Mouse (Mus musculus): ENCODE measurements around the gene Plekhg4. TPM values are rescaled to one million over a fixed set of nuclear protein-coding genes. Genes with fewer than 3 reads are reported as not detected.
A peak's percentile ranks its signal among the peaks of the same experiment; 100 is the strongest.

Gene Plekhg4
- polyA plus RNA-seq, 1 experiment from 2014 or later, result 2.4 TPM

DNA sequence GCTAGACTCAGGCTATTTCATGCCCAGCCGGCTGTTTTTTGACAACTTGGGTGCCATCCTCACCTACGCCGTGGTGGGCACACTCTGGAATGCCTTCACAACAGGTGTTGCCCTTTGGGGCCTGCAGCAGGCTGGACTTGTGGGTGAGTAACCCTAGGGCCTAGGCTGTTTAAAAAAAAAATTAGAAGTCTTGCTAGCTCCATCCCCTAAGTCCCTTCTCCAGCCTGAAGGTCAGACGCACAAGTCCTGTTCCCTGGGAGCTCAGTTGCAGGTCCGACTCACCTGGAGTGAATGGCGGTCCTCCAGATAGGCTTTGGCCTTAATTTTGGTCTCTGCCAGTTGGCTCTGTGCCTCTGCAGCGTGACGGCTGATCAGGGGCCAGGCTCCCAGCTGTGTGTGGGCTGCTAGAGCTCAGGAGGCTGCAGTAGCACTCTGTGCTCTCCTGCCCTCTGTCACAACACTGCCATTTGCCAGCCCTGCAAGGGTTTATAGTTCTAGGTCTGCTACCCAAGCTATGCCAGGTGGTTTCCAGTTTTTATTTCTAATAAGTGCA, 19.4 kb upstream of the Plekhg4 start:
- H3K9me3 ChIP-seq (replicated peaks), result no peaks in the 10 kb centered on the region
- no peak for ATAC-seq (ENCODE audit: low FRiP score)

DNA sequence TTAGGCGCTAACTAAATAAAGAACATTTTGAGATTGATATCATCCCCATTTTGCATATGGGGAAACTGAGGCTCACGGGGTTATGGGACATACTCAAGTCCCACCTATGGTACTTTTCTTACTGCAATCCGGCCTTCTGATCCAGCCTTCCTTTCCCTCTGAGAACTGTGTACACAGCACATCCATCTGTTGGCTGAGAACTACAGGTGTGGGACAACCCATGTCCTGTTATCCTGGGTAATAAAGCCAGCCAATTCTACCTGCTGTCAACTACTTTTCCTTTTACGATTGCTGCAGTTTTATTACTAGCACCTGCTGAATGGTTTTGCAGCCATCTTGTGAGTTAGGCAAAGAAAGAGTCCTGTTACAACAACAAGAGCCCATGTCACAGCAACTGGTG, 18.5 kb upstream of the Plekhg4 start:
- H3K9ac ChIP-seq (replicated peaks), result no peak overlapping the region
- WGBS, result 86% methylated on average over 4 of the region's 4 CpGs
- H3K36me3 ChIP-seq, result peaks cover 23% of the 10 kb centered on the region
- H3K4me3 ChIP-seq (replicated peaks), result no peak overlapping the region
- H3K27ac ChIP-seq (replicated peaks), result no peak overlapping the region
- H3K4me1 ChIP-seq, result peaks cover 18% of the 10 kb centered on the region
- no peaks in the 10 kb centered on the region for H3K27me3 ChIP-seq (replicated peaks)
- no peak overlapping the region for H3K4me2 ChIP-seq
- no peak for ATAC-seq (ENCODE audit: low FRiP score)
- no peaks in the 10 kb centered on the region for H3K9me3 ChIP-seq (replicated peaks)

More for the DNA sequence above, 19.4 kb upstream of the Plekhg4 start:
- H3K27me3 ChIP-seq (replicated peaks), result no peaks in the 10 kb centered on the region
- H3K36me3 ChIP-seq, result peaks cover 23% of the 10 kb centered on the region
- peaks cover 21% of the 10 kb centered on the region for H3K4me1 ChIP-seq
- no peak overlapping the region for H3K9ac ChIP-seq (replicated peaks)
- no peak overlapping the region for H3K4me2 ChIP-seq
- H3K4me3 ChIP-seq (replicated peaks), result no peak overlapping the region
- no peak overlapping the region for H3K27ac ChIP-seq (replicated peaks)
- 78% methylated on average over 8 of the region's 8 CpGs for WGBS

DNA sequence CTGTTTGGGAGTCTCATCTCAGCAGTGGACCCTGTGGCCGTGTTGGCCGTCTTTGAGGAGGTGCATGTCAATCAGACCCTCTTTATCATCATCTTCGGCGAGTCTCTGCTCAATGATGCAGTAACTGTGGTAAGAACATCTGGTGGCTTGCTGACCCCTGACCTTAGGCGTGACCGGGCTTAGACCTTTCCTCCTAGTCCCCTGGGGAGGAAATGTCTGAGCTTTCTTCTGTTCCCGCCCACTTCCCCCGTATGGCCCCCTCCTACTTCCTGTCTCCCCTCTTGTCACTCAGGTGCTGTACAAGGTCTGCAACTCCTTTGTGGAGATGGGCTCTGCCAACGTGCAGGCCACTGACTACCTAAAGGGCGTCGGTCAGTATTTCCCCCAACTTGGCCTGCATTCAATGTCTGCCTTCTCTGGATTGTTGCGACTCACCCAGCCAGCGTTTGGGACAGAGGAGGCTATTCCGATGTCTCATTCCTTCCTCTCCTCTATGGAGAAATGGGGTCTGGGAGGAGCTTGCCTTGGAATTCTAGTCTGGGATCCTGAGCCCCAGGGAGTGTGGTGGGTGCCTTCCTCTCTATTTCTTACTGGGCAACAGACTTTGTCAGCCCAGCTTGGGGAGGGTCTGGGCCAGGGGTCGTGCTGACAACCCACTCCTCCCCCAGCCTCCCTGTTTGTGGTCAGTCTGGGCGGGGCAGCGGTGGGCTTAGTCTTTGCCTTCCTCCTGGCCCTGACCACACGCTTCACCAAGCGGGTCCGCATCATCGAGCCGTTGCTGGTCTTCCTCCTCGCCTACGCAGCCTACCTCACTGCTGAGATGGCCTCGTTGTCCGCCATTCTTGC, 17.7 kb upstream of the Plekhg4 start:
- H3K4me3 ChIP-seq (replicated peaks), result no peak overlapping the region
- no peak overlapping the region for H3K27ac ChIP-seq (replicated peaks)
- no peak overlapping the region for H3K4me2 ChIP-seq
- no peaks in the 10 kb centered on the region for H3K9me3 ChIP-seq (replicated peaks)
- H3K9ac ChIP-seq (replicated peaks), result no peak overlapping the region
- ATAC-seq (ENCODE audit: low FRiP score), result no peak
- peaks cover 23% of the 10 kb centered on the region for H3K36me3 ChIP-seq
- H3K4me1 ChIP-seq, result peaks cover 10% of the 10 kb centered on the region
- H3K27me3 ChIP-seq (replicated peaks), result no peaks in the 10 kb centered on the region
- WGBS, result 71% methylated on average over 26 of the region's 26 CpGs

- WGBS, result 87% methylated on average over 14 of the region's 14 CpGs
- no peak for ATAC-seq (ENCODE audit: low FRiP score)
Observed at GRCm38 (mm10) chr8:105356681-105357080, 16.4 kb upstream of the Plekhg4 start.

DNA sequence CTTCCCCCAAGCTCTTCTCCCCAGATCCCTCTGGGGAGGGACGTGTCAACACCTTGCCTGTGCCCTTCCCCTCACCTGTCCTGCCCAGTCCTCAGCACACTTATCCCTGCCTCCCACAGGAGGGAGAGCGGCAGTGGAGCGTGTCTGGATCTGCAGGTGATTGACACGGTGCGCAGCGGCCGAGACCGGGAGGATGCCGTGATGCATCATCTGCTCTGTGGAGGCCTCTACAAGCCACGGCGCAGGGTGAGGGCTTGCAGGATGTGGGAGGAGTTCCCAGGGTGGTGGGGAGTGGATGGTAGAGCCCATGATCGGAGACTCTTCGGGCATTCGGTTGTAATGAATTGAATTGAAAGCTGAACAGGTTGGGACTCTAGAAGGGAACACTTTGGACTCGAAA, 13.9 kb upstream of the Plekhg4 start:
- no peak overlapping the region for H3K27ac ChIP-seq (replicated peaks)
- no peaks in the 10 kb centered on the region for H3K27me3 ChIP-seq (replicated peaks)
- H3K9ac ChIP-seq (replicated peaks), result no peak overlapping the region
- H3K4me1 ChIP-seq, result peaks cover 10% of the 10 kb centered on the region
- peaks cover 32% of the 10 kb centered on the region for H3K36me3 ChIP-seq
- ATAC-seq (ENCODE audit: low FRiP score), result no peak
- no peaks in the 10 kb centered on the region for H3K9me3 ChIP-seq (replicated peaks)
- no peak overlapping the region for H3K4me3 ChIP-seq (replicated peaks)
- 79% methylated on average over 15 of the region's 15 CpGs for WGBS
- H3K4me2 ChIP-seq, result no peak overlapping the region

More at GRCm38 (mm10) chr8:105356681-105357080, 16.4 kb upstream of the Plekhg4 start:
- no peak overlapping the region for H3K4me3 ChIP-seq (replicated peaks)
- no peaks in the 10 kb centered on the region for H3K9me3 ChIP-seq (replicated peaks)
- peaks cover 23% of the 10 kb centered on the region for H3K36me3 ChIP-seq
- peaks cover 1% of the 10 kb centered on the region for H3K4me1 ChIP-seq
- no peak overlapping the region for H3K4me2 ChIP-seq
- H3K9ac ChIP-seq (replicated peaks), result no peak overlapping the region
- H3K27me3 ChIP-seq (replicated peaks), result no peaks in the 10 kb centered on the region
- H3K27ac ChIP-seq (replicated peaks), result no peak overlapping the region

GRCm38 (mm10) chr8:105359646-105360045, 13.4 kb upstream of the Plekhg4 start:
- Histone ChIP-seq H3K4me3 (replicated peaks) (no peak overlapping the region), H3K9ac (replicated peaks) (no peak overlapping the region), H3K4me1 (peaks cover 10% of the 10 kb centered on the region), H3K27ac (replicated peaks) (no peak overlapping the region), H3K27me3 (replicated peaks) (no peaks in the 10 kb centered on the region), H3K4me2 (no peak overlapping the region), H3K36me3 (peaks cover 36% of the 10 kb centered on the region), H3K9me3 (replicated peaks) (no peaks in the 10 kb centered on the region)
- 47% methylated on average over 4 of the region's 4 CpGs for WGBS
- 0 out of 2 replicates have a peak, but pooled peaks have one; percentile 12 for ATAC-seq (ENCODE audit: low FRiP score)

GRCm38 (mm10) chr8:105361751-105362702, 11.0 kb upstream of the Plekhg4 start:
- Histone ChIP-seq H3K36me3 (peaks cover 33% of the 10 kb centered on the region), H3K4me1 (peaks cover 10% of the 10 kb centered on the region), H3K9ac (replicated peaks) (no peak overlapping the region), H3K4me2 (no peak overlapping the region), H3K9me3 (replicated peaks) (no peaks in the 10 kb centered on the region), H3K27me3 (replicated peaks) (no peaks in the 10 kb centered on the region), H3K27ac (replicated peaks) (no peak overlapping the region; the same call in 1 of the 2 replicates), H3K4me3 (replicated peaks) (no peak overlapping the region)
- ATAC-seq (ENCODE audit: low FRiP score), result no peak
- WGBS, result 65% methylated on average over 12 of the region's 12 CpGs

- peaks cover 34% of the 10 kb centered on the region for H3K36me3 ChIP-seq
- H3K9me3 ChIP-seq (replicated peaks), result no peaks in the 10 kb centered on the region
- H3K4me3 ChIP-seq (replicated peaks), result no peak overlapping the region
- no peak for ATAC-seq (ENCODE audit: low FRiP score)
- peaks cover 5% of the 10 kb centered on the region; the same call in 1 of the 2 replicates for H3K4me1 ChIP-seq
- no peaks in the 10 kb centered on the region for H3K27me3 ChIP-seq (replicated peaks)
- no peak overlapping the region for H3K4me2 ChIP-seq
- H3K27ac ChIP-seq (replicated peaks), result no peak overlapping the region
- 75% methylated on average over 2 of the region's 2 CpGs for WGBS
- no peak overlapping the region for H3K9ac ChIP-seq (replicated peaks)
Observed at GRCm38 (mm10) chr8:105367107-105367506, 6.0 kb upstream of the Plekhg4 start.

- no peak for ATAC-seq (ENCODE audit: low FRiP score)
- H3K4me3 ChIP-seq (replicated peaks), result no peak overlapping the region
- no peaks in the 10 kb centered on the region for H3K9me3 ChIP-seq (replicated peaks)
- H3K36me3 ChIP-seq, result peaks cover 4% of the 10 kb centered on the region
- WGBS, result 82% methylated on average over 9 of the region's 9 CpGs
- no peak overlapping the region for H3K27ac ChIP-seq (replicated peaks)
- no peaks in the 10 kb centered on the region for H3K27me3 ChIP-seq (replicated peaks)
- no peak overlapping the region for H3K9ac ChIP-seq (replicated peaks)
- no peak overlapping the region for H3K4me2 ChIP-seq
- peaks cover 4% of the 10 kb centered on the region; the same call in 1 of the 2 replicates for H3K4me1 ChIP-seq
Observed at GRCm38 (mm10) chr8:105372473-105372872, 601 bp upstream of the Plekhg4 start.

DNA sequence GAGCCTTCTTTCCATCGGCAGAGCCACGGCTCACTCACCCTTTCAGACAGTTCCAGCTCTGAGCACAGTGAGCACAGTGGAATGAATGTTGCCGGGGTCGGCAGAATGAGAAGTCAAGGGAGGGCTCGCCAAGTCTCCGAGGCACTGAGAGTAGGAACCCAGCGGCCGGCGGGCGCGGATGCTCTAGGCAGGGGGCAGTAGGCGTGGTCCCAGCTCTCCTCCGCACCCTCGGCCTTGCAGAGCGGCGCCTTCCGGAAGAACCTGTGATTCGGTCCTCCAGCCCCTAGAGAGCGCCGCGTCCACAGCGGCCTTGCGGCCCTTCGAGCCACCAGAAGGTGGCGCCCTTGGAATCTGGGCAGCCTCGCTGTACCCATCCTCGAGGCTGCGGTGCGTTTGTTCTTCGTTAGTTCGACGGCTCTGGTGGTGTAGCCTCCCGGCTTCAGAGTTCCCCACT, 1.5 kb downstream of the Plekhg4 start:
- no peak overlapping the region; the same call in 1 of the 2 replicates for H3K4me3 ChIP-seq (replicated peaks)
- peak overlapping the region; percentile 49 for H3K4me2 ChIP-seq
- H3K36me3 ChIP-seq, result peaks cover 3% of the 10 kb centered on the region; the same call in 1 of the 2 replicates
- ATAC-seq (ENCODE audit: low FRiP score), result peak; percentile 33; the same call in 1 of the 2 replicates
- WGBS, result 23% methylated on average over 33 of the region's 33 CpGs
- 0 out of 2 replicates have a peak overlapping the region, but pooled peaks have one; percentile 5 for H3K9ac ChIP-seq (replicated peaks)
- H3K9me3 ChIP-seq (replicated peaks), result no peaks in the 10 kb centered on the region
- no peak overlapping the region for H3K27ac ChIP-seq (replicated peaks)
- H3K27me3 ChIP-seq (replicated peaks), result no peaks in the 10 kb centered on the region
- H3K4me1 ChIP-seq, result peaks cover 14% of the 10 kb centered on the region; the same call in 1 of the 2 replicates

DNA sequence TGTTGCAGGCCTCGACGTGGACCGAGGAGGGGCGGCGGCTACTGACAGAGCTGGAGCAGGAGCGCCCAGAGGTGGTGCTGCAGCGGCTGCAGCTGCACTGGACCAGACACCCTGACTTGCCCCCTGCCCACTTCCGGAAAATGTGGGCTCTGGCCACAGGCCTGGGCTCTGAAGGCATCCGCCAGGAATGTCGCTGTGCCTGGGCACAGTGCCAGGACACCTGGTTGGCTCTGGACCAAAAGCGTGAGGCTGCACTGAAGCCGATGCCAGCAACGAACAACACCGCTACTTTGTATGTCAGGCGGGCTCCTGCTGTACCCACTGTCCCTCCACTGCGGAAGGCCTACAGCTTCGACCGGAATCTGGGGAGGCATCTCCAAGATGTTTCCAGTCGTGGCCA, 5.6 kb downstream of the Plekhg4 start:
- Histone ChIP-seq H3K4me3 (replicated peaks) (no peak overlapping the region), H3K9ac (replicated peaks) (no peak overlapping the region), H3K27ac (replicated peaks) (no peak overlapping the region), H3K36me3 (no peaks in the 10 kb centered on the region), H3K9me3 (replicated peaks) (no peaks in the 10 kb centered on the region), H3K4me1 (peaks cover 14% of the 10 kb centered on the region; the same call in 1 of the 2 replicates), H3K4me2 (no peak overlapping the region), H3K27me3 (replicated peaks) (no peaks in the 10 kb centered on the region)
- peak; percentile 29; the same call in 1 of the 2 replicates for ATAC-seq (ENCODE audit: low FRiP score)
- 54% methylated on average over 19 of the region's 19 CpGs for WGBS

All from neural tube, embryonic 15.5 days (tissue).